Mouse (Mus musculus) ovary, postnatal 10 days (tissue): Measurements from ENCODE around the gene Mast3.

Source experiments
- DNase-seq: peaks from one replicate; pipeline ENCODE4 v3.0.0; 2022; ENCODE audit warnings: low spot score

Gene Mast3

DNA sequence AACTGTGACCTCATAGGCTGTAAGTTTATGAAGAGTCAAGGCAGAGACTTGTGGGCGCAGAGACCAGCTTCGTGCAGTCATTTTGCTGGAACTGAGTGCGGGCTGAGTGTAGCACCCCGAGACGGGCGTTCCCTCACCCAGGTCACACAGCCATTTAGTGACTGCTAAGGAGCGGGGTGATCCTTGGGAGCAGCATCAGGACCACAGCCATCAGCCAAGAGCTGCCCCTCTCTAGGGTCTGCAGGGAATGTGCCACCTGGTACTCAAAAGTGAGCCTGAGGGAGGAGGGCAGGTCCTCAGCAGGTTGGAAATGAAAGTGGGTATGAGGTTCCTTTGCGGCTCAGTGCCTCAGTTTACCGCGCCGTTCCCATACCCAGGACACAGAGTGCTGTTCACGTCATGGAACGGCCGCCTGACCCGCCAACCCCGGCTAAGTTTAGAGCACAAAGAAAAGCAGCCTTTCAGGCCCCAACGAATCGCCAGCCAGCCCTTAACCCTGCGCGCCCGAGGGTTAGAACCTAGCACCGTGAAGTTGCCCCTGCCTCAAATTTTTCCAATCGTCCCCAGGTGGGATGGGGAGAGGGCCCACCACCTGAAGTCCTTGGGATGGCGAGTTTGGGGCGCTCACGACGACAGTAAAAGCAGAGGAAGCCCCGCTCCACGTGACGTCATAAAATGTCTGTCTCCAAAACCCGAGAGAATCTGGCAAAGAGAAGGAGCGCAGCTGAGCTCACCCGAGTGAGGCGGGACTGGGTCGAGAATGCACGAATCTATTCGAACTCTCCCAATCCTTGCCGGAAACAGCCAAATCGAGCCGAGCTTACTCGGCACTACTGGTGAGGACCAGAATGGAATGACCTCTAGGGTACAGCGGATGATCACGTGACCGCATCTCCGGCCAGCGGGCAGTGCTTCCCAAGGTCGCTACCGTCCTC, 60.9 kb downstream of the Mast3 start:
- no peak for DNase-seq

DNA sequence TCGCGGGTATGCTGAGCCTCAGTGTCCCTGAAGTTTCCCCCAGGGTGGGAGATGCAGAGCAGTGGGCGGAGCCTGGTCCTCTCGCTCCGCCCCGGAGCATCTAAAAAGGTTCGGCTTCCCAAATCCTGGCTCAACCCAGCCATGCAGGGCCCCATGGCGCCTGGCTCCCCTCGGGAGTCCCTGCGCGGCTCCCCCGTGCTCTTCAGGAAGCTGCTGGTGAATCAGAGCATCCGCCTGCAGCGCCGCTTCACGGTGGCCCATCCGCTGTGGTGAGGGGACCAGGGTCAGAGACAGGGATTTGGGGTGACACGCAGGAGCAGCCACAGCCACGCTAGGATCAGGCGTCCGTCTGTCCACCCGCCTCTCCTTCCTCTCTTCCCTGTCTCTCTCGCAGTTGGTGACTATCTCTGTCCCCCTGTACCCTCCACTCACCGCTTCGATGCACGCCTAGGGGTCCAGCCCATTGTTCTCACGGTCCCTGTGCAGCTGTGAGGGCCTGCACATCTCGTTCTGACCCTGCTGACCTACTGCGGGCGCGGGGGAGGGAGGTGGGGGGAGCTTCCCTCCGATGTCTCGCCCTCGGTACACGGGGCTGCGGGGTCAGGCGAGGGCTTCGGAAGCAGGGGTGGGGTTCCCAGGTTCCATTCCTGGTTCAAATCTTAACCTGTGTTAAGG, 61.7 kb downstream of the Mast3 start:
- no peak for DNase-seq

DNA sequence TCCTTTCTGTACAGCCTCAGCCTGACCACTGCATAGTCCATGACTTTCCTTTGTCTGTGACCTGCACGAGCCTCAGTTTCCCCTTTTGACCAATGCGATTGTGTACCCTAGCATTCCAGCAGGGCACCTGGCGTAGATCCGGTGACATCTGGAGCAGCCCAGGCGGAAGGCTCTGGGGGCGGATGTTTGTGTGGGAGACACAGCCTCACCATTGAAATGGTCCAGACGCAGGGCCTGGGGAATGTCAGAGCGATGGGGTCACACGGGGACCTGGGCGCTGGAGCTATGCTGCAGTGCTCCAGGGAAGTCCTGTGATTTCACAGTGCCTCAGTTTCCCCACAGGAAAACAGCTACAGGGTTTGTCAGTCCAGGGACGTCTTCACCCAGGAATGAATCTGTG, 62.7 kb downstream of the Mast3 start:
- DNase-seq, result no peak

DNA sequence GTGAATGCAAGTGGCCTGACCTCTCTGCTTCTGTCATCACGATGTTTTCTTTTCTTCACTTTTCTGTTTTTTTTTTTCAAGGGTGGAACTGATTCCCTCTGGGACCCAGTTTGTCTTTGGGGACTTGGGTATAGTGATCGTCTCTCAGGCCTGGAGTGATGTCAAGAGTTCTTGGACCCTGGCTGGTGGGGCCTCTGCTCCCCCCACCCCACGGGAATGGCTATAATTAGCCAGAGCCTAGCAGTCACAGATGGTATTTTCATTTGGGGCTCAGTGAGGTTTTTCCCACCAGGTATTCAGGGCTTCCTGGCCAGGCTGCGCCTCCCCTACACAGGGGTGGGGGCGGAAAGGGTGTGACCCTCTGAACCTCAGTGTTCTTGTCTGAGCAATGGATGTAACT, 63.2 kb downstream of the Mast3 start:
- DNase-seq, result no peak

DNA sequence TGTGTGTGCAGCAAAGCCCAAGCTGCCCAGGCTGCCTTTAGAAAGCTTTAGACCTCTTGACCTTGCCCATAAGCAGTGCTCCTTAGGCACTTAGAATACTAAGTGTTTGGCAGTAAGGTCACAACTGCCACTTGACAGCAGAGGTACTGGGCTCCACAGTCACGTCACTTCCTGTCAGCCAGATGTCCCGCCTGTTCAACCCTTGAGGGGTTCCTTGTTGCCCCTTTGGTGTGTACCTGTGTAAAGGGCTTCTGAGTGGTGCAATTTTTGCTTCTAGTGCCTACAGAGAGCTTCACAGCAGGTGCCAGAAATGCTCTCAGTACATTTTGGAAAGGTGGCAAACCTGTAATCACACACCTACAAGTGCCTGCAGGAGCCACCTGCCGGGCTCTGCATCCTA, 66.6 kb downstream of the Mast3 start:
- no peak for DNase-seq

DNA sequence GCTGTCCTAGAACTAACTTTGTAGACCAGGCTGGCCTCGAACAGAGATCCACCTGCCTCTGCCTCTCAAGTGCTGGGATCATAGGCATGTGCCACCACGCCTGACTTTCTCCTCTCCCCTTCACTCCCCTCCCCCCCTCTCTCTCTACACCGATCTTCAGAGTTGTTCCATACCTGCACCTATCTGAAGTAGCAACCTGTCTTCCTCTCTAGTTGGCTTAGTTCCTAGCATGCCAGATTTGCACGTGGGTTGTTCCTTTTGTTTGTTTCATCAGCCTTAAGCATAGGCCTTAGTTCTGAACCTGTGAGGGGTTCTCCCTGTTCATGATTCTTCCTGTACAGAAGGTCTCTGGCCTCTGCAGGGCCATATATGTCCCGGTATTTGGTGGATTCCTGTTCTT, 67.1 kb downstream of the Mast3 start:
- no peak for DNase-seq

DNA sequence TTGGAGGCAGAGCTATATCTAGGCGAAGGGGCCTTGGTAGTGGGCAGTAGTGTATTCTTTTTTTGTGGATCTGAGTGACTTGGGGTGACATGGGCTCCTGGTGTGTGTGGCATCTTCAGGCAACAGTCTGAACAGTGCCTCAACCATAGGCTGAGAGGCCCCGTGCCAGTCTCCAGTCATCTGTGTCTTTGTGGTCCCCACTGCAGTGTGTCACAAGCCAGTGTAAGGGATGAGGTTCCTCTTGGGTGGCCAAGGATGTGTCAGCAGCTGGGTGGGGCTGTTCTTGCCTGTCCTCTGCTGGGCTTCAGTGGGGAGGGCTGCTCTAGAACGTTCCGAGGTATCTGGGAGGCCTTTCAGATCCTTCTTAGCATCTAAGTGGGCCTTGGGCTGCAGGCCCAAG, 73.9 kb downstream of the Mast3 start:
- DNase-seq, result no peak

DNA sequence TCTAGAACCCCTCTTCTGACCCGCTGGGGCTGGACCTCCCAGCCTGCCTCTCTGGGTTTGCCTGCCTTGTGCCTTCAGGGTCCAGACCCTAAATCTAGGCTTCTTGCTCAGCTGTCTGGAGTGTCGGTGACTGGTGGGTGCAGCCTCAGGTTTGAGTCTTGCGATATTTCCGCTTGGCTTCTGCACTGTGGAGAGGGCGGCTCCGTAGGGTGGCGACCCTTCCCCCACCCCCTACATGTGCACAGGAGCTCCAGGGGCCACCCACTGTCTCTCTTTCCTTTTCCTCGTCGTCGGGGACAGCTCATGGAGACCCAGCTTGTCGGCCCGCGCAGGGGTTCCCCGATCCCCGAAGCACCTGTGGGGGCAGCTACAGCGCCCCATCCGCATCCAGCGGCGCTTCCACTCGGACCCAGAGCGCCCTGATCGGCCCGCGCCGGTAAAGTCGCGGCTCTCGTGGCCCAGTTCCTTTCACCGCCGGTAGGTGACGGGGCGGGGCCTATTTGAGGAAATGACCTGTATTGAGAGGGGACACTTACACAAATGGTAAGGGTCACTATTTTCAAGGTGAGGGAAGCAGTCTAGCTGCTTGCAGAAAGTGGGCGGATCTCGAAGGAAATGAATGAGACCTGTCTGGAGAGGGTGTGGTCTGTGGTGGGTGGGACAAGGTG, 74.9 kb downstream of the Mast3 start:
- DNase-seq, result no peak
